Mouse (Mus musculus): ENCODE results near the gene Bub3. TPM values are rescaled to one million over a fixed set of nuclear protein-coding genes. Genes with fewer than 3 reads are reported as not detected.

The Bub3 gene
- total RNA-seq, 1 experiment, result 131 TPM

DNA sequence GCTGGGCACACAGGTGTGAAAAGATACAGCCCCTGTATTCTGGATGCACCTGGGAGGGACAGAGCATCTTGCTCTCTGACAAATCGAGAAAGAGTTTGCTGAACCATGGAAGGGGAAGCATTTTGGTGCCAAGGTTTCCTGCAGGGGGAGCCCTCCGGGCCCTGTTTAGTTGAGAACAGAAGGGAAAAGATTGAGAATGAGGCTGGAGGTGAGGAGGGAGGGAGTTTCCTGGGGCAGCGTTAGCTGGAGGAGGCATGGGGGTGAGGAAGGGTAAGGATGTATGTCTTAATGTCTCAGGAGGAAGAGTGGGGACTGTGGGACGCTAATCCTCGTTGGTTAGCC lies 38.4 kb downstream of the Bub3 start:
- TF ChIP-seq ZC3H11A (IDR thresholded peaks at IDR 0.05; ENCODE audit: borderline replicate concordance, low read depth, low read length) (no peak), HCFC1 (IDR thresholded peaks at IDR 0.05; ENCODE audit: borderline replicate concordance, insufficient read depth, low read length) (no peak), ZNF384 (IDR thresholded peaks at IDR 0.05; ENCODE audit: low read depth, low read length) (no peak)
- H3K27ac ChIP-seq (ENCODE audit: insufficient read depth, low read depth, low read length, poor library complexity, severe bottlenecking), result no peak overlapping the region; the same call in 1 of the 2 replicates
- H3K4me1 ChIP-seq (ENCODE audit: control insufficient read depth in 2 of 2, insufficient read depth in 2 of 2, low read length in 2 of 2, poor library complexity in 1 of 2), result peaks cover 0 to 4% of the 10 kb centered on the region in 2 experiments; a peak in 1 of 4 replicates
- no peaks in the 10 kb centered on the region for H3K36me3 ChIP-seq (ENCODE audit: control insufficient read depth, insufficient read depth, low read length, poor library complexity, severe bottlenecking)
- in situ Hi-C loops (cut with MboI; ENCODE audit: low sequenced_read_pairs in 2 of 2, unreplicated experiment in 2 of 2), result no loop called here
- DNase-seq (ENCODE audit: low read depth, low spot score), result no peak
- H3K9me3 ChIP-seq (ENCODE audit: control insufficient read depth, insufficient read depth, low read depth, low read length), result no peaks in the 10 kb centered on the region
- no peak overlapping the region for H3K9ac ChIP-seq (ENCODE audit: insufficient read depth, low read depth, low read length, poor library complexity, severe bottlenecking)
- no peak overlapping the region for H3K4me3 ChIP-seq (ENCODE audit: insufficient read depth in 1 of 2, low read depth in 1 of 2, low read length in 2 of 2, poor library complexity in 1 of 2, severe bottlenecking in 1 of 2)

DNA sequence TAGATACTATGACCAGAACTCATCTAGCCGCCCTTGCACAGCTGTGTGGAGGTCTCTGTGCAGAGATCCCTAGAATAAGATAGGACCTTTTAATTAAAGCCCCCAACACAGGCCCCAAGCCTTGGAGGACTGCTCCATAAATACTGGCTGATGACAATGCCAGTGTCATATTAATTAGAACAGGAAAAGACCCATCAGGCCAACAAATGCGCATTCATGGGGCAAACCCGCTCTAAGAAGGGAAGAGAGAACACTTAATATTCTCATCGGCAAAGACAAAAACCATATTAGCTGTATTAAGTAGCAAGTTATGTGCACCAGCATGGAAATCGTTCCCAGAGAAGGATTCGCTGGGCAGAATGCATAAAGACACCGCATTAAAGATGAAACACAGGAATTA lies 42.1 kb downstream of the Bub3 start:
- DNase-seq (ENCODE audit: low read depth, low spot score), result no peak
- peaks cover 0 to 4% of the 10 kb centered on the region in 2 experiments; a peak in 1 of 4 replicates for H3K4me1 ChIP-seq (ENCODE audit: control insufficient read depth in 2 of 2, insufficient read depth in 2 of 2, low read length in 2 of 2, poor library complexity in 1 of 2)
- H3K9me3 ChIP-seq (ENCODE audit: control insufficient read depth, insufficient read depth, low read depth, low read length), result no peaks in the 10 kb centered on the region
- H3K4me3 ChIP-seq (ENCODE audit: insufficient read depth in 1 of 2, low read depth in 1 of 2, low read length in 2 of 2, poor library complexity in 1 of 2, severe bottlenecking in 1 of 2), result no peak overlapping the region
- H3K9ac ChIP-seq (ENCODE audit: insufficient read depth, low read depth, low read length, poor library complexity, severe bottlenecking), result no peak overlapping the region
- H3K36me3 ChIP-seq (ENCODE audit: control insufficient read depth, insufficient read depth, low read length, poor library complexity, severe bottlenecking), result no peaks in the 10 kb centered on the region
- no peak overlapping the region for H3K27ac ChIP-seq (ENCODE audit: insufficient read depth, low read depth, low read length, poor library complexity, severe bottlenecking)
- TF ChIP-seq HCFC1 (IDR thresholded peaks at IDR 0.05; ENCODE audit: borderline replicate concordance, insufficient read depth, low read length) (no peak), ZNF384 (IDR thresholded peaks at IDR 0.05; ENCODE audit: low read depth, low read length) (no peak), MAFK (IDR thresholded peaks at IDR 0.05; ENCODE audit: insufficient read depth, low read depth, low read length) (no peak), CHD2 (IDR thresholded peaks at IDR 0.05; ENCODE audit: low read depth, low read length) (no peak), ZC3H11A (IDR thresholded peaks at IDR 0.05; ENCODE audit: borderline replicate concordance, low read depth, low read length) (no peak)
- in situ Hi-C loops (cut with MboI; ENCODE audit: low sequenced_read_pairs in 2 of 2, unreplicated experiment in 2 of 2), result no loop called here

DNA sequence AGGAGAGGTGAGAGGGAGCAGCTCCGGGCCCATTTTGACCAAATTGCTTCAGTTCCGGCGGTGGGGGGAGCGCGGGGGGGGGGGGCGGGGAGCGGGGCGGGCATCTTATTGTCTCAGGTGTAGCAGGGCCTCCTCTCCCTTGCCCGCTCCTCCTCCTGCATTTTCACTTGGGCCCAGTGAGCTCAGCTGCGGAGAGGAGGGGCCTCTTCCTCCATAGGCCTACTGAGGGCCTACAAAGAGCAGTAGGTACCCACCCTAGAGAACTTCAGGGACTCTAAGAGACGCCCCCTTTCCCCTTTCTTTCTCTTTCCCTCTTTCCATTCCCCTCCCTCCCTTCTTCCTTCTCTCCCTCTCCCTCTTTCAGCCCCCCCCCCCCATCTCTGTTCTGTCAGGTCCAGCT lies 43.2 kb downstream of the Bub3 start:
- Histone ChIP-seq H3K9me3 (ENCODE audit: control insufficient read depth, insufficient read depth, low read depth, low read length) (no peaks in the 10 kb centered on the region), H3K4me3 (ENCODE audit: insufficient read depth in 1 of 2, low read depth in 1 of 2, low read length in 2 of 2, poor library complexity in 1 of 2, severe bottlenecking in 1 of 2) (no peak overlapping the region), H3K9ac (ENCODE audit: insufficient read depth, low read depth, low read length, poor library complexity, severe bottlenecking) (no peak overlapping the region), H3K4me1 (ENCODE audit: control insufficient read depth in 2 of 2, insufficient read depth in 2 of 2, low read length in 2 of 2, poor library complexity in 1 of 2) (peaks cover 0 to 4% of the 10 kb centered on the region in 2 experiments; a peak in 1 of 4 replicates), H3K36me3 (ENCODE audit: control insufficient read depth, insufficient read depth, low read length, poor library complexity, severe bottlenecking) (no peaks in the 10 kb centered on the region), H3K27ac (ENCODE audit: insufficient read depth, low read depth, low read length, poor library complexity, severe bottlenecking) (no peak overlapping the region)
- in situ Hi-C loops (cut with MboI; ENCODE audit: low sequenced_read_pairs in 2 of 2, unreplicated experiment in 2 of 2), result no loop called here
- no peak for DNase-seq (ENCODE audit: low read depth, low spot score)
- TF ChIP-seq MAFK (IDR thresholded peaks at IDR 0.05; ENCODE audit: insufficient read depth, low read depth, low read length) (no peak), CHD2 (IDR thresholded peaks at IDR 0.05; ENCODE audit: low read depth, low read length) (no peak), HCFC1 (IDR thresholded peaks at IDR 0.05; ENCODE audit: borderline replicate concordance, insufficient read depth, low read length) (no peak), ZC3H11A (IDR thresholded peaks at IDR 0.05; ENCODE audit: borderline replicate concordance, low read depth, low read length) (no peak), ZNF384 (IDR thresholded peaks at IDR 0.05; ENCODE audit: low read depth, low read length) (no peak)

DNA sequence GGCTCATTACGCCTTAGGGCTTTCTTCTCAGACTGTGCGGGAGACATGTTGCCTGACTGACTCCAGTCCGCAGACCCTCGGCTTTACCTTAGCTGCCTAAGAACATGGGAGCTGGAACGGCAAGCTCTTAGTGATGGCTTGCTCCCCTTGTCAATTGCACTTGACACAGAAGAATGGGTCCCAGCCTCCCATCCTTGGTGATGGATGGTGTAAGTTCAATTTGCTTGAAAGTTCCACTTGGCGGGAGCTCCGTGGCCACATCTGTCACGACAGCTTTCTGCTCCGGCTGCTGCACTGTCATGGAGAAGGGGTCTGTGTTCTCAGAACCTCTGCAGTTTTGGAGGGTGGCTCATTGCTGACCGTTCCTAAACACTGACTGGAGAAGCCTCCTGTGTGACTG lies 44.9 kb downstream of the Bub3 start:
- Histone ChIP-seq H3K27ac (ENCODE audit: insufficient read depth, low read depth, low read length, poor library complexity, severe bottlenecking) (no peak overlapping the region; the same call in 1 of the 2 replicates), H3K4me1 (ENCODE audit: control insufficient read depth in 2 of 2, insufficient read depth in 2 of 2, low read length in 2 of 2, poor library complexity in 1 of 2) (no peaks in the 10 kb centered on the region; a peak in 1 of 4 replicates), H3K9ac (ENCODE audit: insufficient read depth, low read depth, low read length, poor library complexity, severe bottlenecking) (no peak overlapping the region), H3K4me3 (ENCODE audit: insufficient read depth in 1 of 2, low read depth in 1 of 2, low read length in 2 of 2, poor library complexity in 1 of 2, severe bottlenecking in 1 of 2) (no peak overlapping the region), H3K36me3 (ENCODE audit: control insufficient read depth, insufficient read depth, low read length, poor library complexity, severe bottlenecking) (no peaks in the 10 kb centered on the region), H3K9me3 (ENCODE audit: control insufficient read depth, insufficient read depth, low read depth, low read length) (no peaks in the 10 kb centered on the region)
- TF ChIP-seq ZNF384 (IDR thresholded peaks at IDR 0.05; ENCODE audit: low read depth, low read length) (no peak), CHD2 (IDR thresholded peaks at IDR 0.05; ENCODE audit: low read depth, low read length) (no peak), MAFK (IDR thresholded peaks at IDR 0.05; ENCODE audit: insufficient read depth, low read depth, low read length) (no peak), HCFC1 (IDR thresholded peaks at IDR 0.05; ENCODE audit: borderline replicate concordance, insufficient read depth, low read length) (no peak), ZC3H11A (IDR thresholded peaks at IDR 0.05; ENCODE audit: borderline replicate concordance, low read depth, low read length) (no peak)
- DNase-seq (ENCODE audit: low read depth, low spot score), result no peak
- in situ Hi-C loops (cut with MboI; ENCODE audit: low sequenced_read_pairs in 2 of 2, unreplicated experiment in 2 of 2), result no loop called here

DNA sequence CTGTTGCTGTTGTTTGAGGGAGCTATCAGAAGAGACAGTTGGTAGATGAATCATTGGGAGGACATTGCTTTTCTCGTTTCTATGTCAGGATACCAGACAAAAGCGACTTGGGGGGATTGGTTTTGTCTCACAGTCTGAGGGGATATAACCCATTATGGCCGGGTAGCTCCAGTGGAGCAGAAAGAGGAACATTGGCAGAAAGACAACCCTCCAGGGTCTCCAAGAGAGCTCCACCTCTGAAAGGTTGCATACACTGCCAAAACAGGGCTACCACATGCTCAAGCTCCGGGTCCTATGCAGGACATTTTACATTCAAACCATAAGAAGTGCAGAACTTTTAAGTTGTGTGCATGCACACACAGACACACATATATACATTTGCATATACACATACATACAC lies 45.5 kb downstream of the Bub3 start:
- in situ Hi-C loops (cut with MboI; ENCODE audit: low sequenced_read_pairs in 2 of 2, unreplicated experiment in 2 of 2), result no loop called here
- no peak overlapping the region for H3K9ac ChIP-seq (ENCODE audit: insufficient read depth, low read depth, low read length, poor library complexity, severe bottlenecking)
- H3K36me3 ChIP-seq (ENCODE audit: control insufficient read depth, insufficient read depth, low read length, poor library complexity, severe bottlenecking), result no peaks in the 10 kb centered on the region
- TF ChIP-seq HCFC1 (IDR thresholded peaks at IDR 0.05; ENCODE audit: borderline replicate concordance, insufficient read depth, low read length), result no peak
- TF ChIP-seq CHD2 (IDR thresholded peaks at IDR 0.05; ENCODE audit: low read depth, low read length), result no peak
- TF ChIP-seq MAFK (IDR thresholded peaks at IDR 0.05; ENCODE audit: insufficient read depth, low read depth, low read length), result no peak
- no peak for TF ChIP-seq ZC3H11A (IDR thresholded peaks at IDR 0.05; ENCODE audit: borderline replicate concordance, low read depth, low read length)
- no peak for TF ChIP-seq ZNF384 (IDR thresholded peaks at IDR 0.05; ENCODE audit: low read depth, low read length)
- H3K4me1 ChIP-seq (ENCODE audit: control insufficient read depth in 2 of 2, insufficient read depth in 2 of 2, low read length in 2 of 2, poor library complexity in 1 of 2), result no peaks in the 10 kb centered on the region; a peak in 1 of 4 replicates
- H3K4me3 ChIP-seq (ENCODE audit: insufficient read depth in 1 of 2, low read depth in 1 of 2, low read length in 2 of 2, poor library complexity in 1 of 2, severe bottlenecking in 1 of 2), result no peak overlapping the region
- no peaks in the 10 kb centered on the region for H3K9me3 ChIP-seq (ENCODE audit: control insufficient read depth, insufficient read depth, low read depth, low read length)
- H3K27ac ChIP-seq (ENCODE audit: insufficient read depth, low read depth, low read length, poor library complexity, severe bottlenecking), result no peak overlapping the region
- no peak for DNase-seq (ENCODE audit: low read depth, low spot score)

Measured in ES-E14 (cell line).